ENCODE assay signal across 8 mouse cellular contexts in genomic region chr5:115134234-115135165, GRCm38 (mm10). TPM values are rescaled to one million over a fixed set of nuclear protein-coding genes. Genes with fewer than 3 reads are reported as not detected.
DNase-seq lines count a peak whose midpoint lies in the region; ATAC-seq and TF ChIP-seq lines count a peak whose summit lies in the region.

Unc119b (minus strand) TSS chr5:115134975.

- under 1% methylated on average over 65 of the region's 81 CpGs for WGBS in embryonic facial prominence, embryonic 15.5 days
- 0% methylated on average over 79 of the region's 81 CpGs for WGBS in limb, embryonic 13.5 days
- under 1% methylated on average over 70 of the region's 81 CpGs for WGBS in midbrain, embryonic 15.5 days

- peak; percentile 93 for DNase-seq in A20 (ENCODE audit: low read depth, low spot score)
- peak; percentile 84 for DNase-seq in heart, adult 8-10 months (ENCODE audit: low spot score)
- peak; percentile 94 for DNase-seq in kidney, adult 9 months
- DNase-seq in spleen, adult 18-20 months: peak; percentile 85 to 96

- peak within 1 kb of the TSS; percentile 87 for H3K4me3 ChIP-seq in bone marrow macrophage, adult 2 months (ENCODE audit: insufficient read depth, low read length)
- H3K4me3 ChIP-seq in embryonic facial prominence, embryonic 15.5 days (replicated peaks): peak within 1 kb of the TSS; percentile 78
- H3K4me3 ChIP-seq in limb, embryonic 13.5 days: peak within 1 kb of the TSS; percentile 90
- H3K4me3 ChIP-seq in midbrain, embryonic 15.5 days: peak within 1 kb of the TSS; percentile 93

- peaks cover 8% of the 10 kb centered on the region for H3K4me1 ChIP-seq in bone marrow macrophage, adult 2 months (ENCODE audit: control insufficient read depth, insufficient read depth, low read length)
- H3K4me1 ChIP-seq in embryonic facial prominence, embryonic 15.5 days: peaks cover 17% of the 10 kb centered on the region
- peaks cover 14% of the 10 kb centered on the region for H3K4me1 ChIP-seq in limb, embryonic 13.5 days
- H3K4me1 ChIP-seq in midbrain, embryonic 15.5 days: peaks cover 21% of the 10 kb centered on the region

- peak; percentile 91 for ATAC-seq in embryonic facial prominence, embryonic 15.5 days (ENCODE audit: insufficient number of reproducible peaks, low FRiP score, low TSS enrichment, low read depth)
- ATAC-seq in limb, embryonic 13.5 days (ENCODE audit: low FRiP score, low read depth): peak; percentile 95
- peak; percentile 94 for ATAC-seq in midbrain, embryonic 15.5 days (replicated peaks)

- TF ChIP-seq POLR2A in bone marrow macrophage, adult 2 months (IDR thresholded peaks at IDR 0.05; ENCODE audit: borderline replicate concordance, low read depth, low read length): no peak

- peaks cover 8% of the 10 kb centered on the region for H3K36me3 ChIP-seq in embryonic facial prominence, embryonic 15.5 days
- peaks cover 10% of the 10 kb centered on the region for H3K36me3 ChIP-seq in limb, embryonic 13.5 days
- H3K36me3 ChIP-seq in midbrain, embryonic 15.5 days (replicated peaks): no peaks in the 10 kb centered on the region; the same call in 1 of the 2 replicates

- no peak within 1 kb of the TSS for H3K27ac ChIP-seq in bone marrow macrophage, adult 2 months (ENCODE audit: insufficient read depth, low read depth, low read length)
- H3K27ac ChIP-seq in embryonic facial prominence, embryonic 15.5 days (replicated peaks): no peak within 1 kb of the TSS
- no peak within 1 kb of the TSS; the same call in 1 of the 2 replicates for H3K27ac ChIP-seq in limb, embryonic 13.5 days
- peak within 1 kb of the TSS; percentile 68 for H3K27ac ChIP-seq in midbrain, embryonic 15.5 days

- H3K27me3 ChIP-seq in embryonic facial prominence, embryonic 15.5 days: no peaks in the 10 kb centered on the region
- no peaks in the 10 kb centered on the region for H3K27me3 ChIP-seq in limb, embryonic 13.5 days
- no peaks in the 10 kb centered on the region for H3K27me3 ChIP-seq in midbrain, embryonic 15.5 days (replicated peaks)

- peak within 1 kb of the TSS; percentile 86 for H3K4me2 ChIP-seq in embryonic facial prominence, embryonic 15.5 days (replicated peaks)
- peak within 1 kb of the TSS; percentile 90 for H3K4me2 ChIP-seq in limb, embryonic 13.5 days (replicated peaks)
- H3K4me2 ChIP-seq in midbrain, embryonic 15.5 days: peak within 1 kb of the TSS; percentile 92

- H3K9me3 ChIP-seq in embryonic facial prominence, embryonic 15.5 days (replicated peaks): no peaks in the 10 kb centered on the region
- H3K9me3 ChIP-seq in limb, embryonic 13.5 days: no peaks in the 10 kb centered on the region
- no peaks in the 10 kb centered on the region for H3K9me3 ChIP-seq in midbrain, embryonic 15.5 days

- H3K9ac ChIP-seq in embryonic facial prominence, embryonic 15.5 days: peak within 1 kb of the TSS; percentile 69
- peak within 1 kb of the TSS; percentile 88 for H3K9ac ChIP-seq in limb, embryonic 13.5 days
- H3K9ac ChIP-seq in midbrain, embryonic 15.5 days: peak within 1 kb of the TSS; percentile 90

- no peak for TF ChIP-seq CTCF in bone marrow macrophage, adult 2 months (IDR thresholded peaks at IDR 0.05; ENCODE audit: low read depth, low read length)

RNA-seq across cellular contexts. Expression of gene Unc119b, which starts in this region (rescaled TPM):
- 5.2 and 6.1 TPM in 2 replicates for polyA plus RNA-seq in bone marrow macrophage, adult 2 months (2012; ENCODE audit: insufficient read depth, insufficient read length, missing spikeins)
- polyA plus RNA-seq in embryonic facial prominence, embryonic 15.5 days (2015; fragmentation: Nextera tagmentation; extraction: Ambion mirVana): 41.0 and 42.2 TPM in 2 replicates
- 10 to 100 TPM; 11.8 to 18.5 (median 14.5) TPM for total RNA-seq in heart, adult 8-10 months (2022)
- polyA plus RNA-seq in limb, embryonic 13.5 days (2015; fragmentation: Nextera tagmentation; extraction: Ambion mirVana): 45.5 and 47.1 TPM in 2 replicates
- polyA plus RNA-seq in midbrain, embryonic 15.5 days (2015; fragmentation: Nextera tagmentation; extraction: Ambion mirVana): 35.1 and 38.2 TPM in 2 replicates
